Mouse (Mus musculus) heart, postnatal 0 days (tissue): ENCODE data around the gene 3110082I17Rik. TPM values are rescaled to one million over a fixed set of nuclear protein-coding genes. Genes with fewer than 3 reads are reported as not detected.

Experiments
- ATAC-seq: fragments of 200-750 bp; cut with Nextera tagmentation; 2 replicates; pipeline ENCODE4 v1.8.0; 2017; ENCODE audit warnings: low read depth, moderate number of reproducible peaks, moderate library complexity; ENCODE audit not compliant: insufficient read depth
- DNase-seq: peaks from one replicate; pipeline ENCODE4 v3.0.0-alpha.2; 2016; ENCODE audit warnings: low spot score
- H3K27ac ChIP-seq: fragments of 300-500 bp; sonication (generic); 2 replicates; pipeline ENCODE4 v1.5.1; 2014; ENCODE audit warnings: low read depth, mild to moderate bottlenecking
- H3K27me3 ChIP-seq: fragments of 300-500 bp; sonication (generic); 2 replicates; pipeline ENCODE4 v1.6.1; 2014; ENCODE audit warnings: low read length, mixed read lengths; ENCODE audit not compliant: control insufficient read depth, insufficient read depth
- H3K36me3 ChIP-seq: fragments of 300-500 bp; sonication (generic); replicated peaks from 2 replicates; pipeline ENCODE4 v1.6.1; 2014; ENCODE audit warnings: low read length, mixed read lengths; ENCODE audit not compliant: control insufficient read depth, insufficient read depth
- H3K4me1 ChIP-seq: fragments of 300-500 bp; sonication (generic); 2 replicates; pipeline ENCODE4 v1.6.1; 2014; ENCODE audit warnings: antibody characterized with exemption; ENCODE audit not compliant: control insufficient read depth, insufficient read depth
- H3K4me2 ChIP-seq: fragments of 300-500 bp; sonication (generic); 2 replicates; pipeline ENCODE4 v1.6.1; 2014; ENCODE audit warnings: low read depth, mild to moderate bottlenecking, low read length, moderate library complexity
- H3K4me3 ChIP-seq: fragments of 300-500 bp; sonication (generic); 2 replicates; pipeline ENCODE4 v1.5.1; 2014; ENCODE audit warnings: low read depth, low read length
- H3K9ac ChIP-seq: fragments of 300-500 bp; sonication (generic); replicated peaks from 2 replicates; pipeline ENCODE4 v1.6.1; 2014; ENCODE audit warnings: low read depth, low read length, mixed read lengths
- H3K9me3 ChIP-seq: fragments of 300-500 bp; sonication (generic); replicated peaks from 2 replicates; pipeline ENCODE4 v1.6.1; 2016; ENCODE audit warnings: low read length; ENCODE audit not compliant: control insufficient read depth
- CTCF ChIP-seq: IDR thresholded peaks from 2 replicates; pipeline ENCODE4 v1.5.1; 2016; ENCODE audit warnings: antibody characterized with exemption, control low read depth, low read depth
- EP300 ChIP-seq: IDR thresholded peaks from 2 replicates; pipeline ENCODE4 v1.6.1; 2016; ENCODE audit warnings: antibody characterized with exemption, low read depth
- WGBS: fragments of 180-500 bp; shearing (Covaris S2); extraction: QIAGEN DNeasy Blood & Tissue Kit; methylation state at CpG from one replicate; pipeline ENCODE4 v1.1.7; 2014; 5-methylcytosine and 5-hydroxymethylcytosine counted together
- polyA plus RNA-seq: library from polyadenylated mRNA; unstranded; fragments of >200 nt; fragmentation: Nextera tagmentation; extraction: Ambion mirVana; gene quantifications from 2 replicates; pipeline ENCODE4 v1.2.1, GENCODE M21; 2015
- total RNA-seq: library from RNA; depleted of rRNA; stranded (reverse); fragments of >200 nt; gene quantifications from 2 replicates; pipeline ENCODE4 v1.2.3, GENCODE M21; 2014; ENCODE audit warnings: low replicate concordance

The 3110082I17Rik gene
- total and polyA plus RNA-seq, 2 experiments from 2014 or later, result 5.9 to 10.6 TPM

- Histone ChIP-seq H3K9me3 (no peaks in the 10 kb centered on the region), H3K4me1 (peaks cover 10% of the 10 kb centered on the region), H3K36me3 (no peaks in the 10 kb centered on the region), H3K27me3 (0 out of 2 replicates have a peak, but pooled peaks cover 7% of the 10 kb centered on the region), H3K9ac (no peak overlapping the region), H3K4me2 (no peak overlapping the region), H3K4me3 (no peak overlapping the region), H3K27ac (no peak overlapping the region)
- TF ChIP-seq CTCF, result no peak
- no peak for DNase-seq
- WGBS, result 91% methylated on average over 9 of the region's 9 CpGs
- ATAC-seq, result no peak
Observed at GRCm38 (mm10) chr5:139427001-139427400, 33.3 kb downstream of the 3110082I17Rik start.

DNA sequence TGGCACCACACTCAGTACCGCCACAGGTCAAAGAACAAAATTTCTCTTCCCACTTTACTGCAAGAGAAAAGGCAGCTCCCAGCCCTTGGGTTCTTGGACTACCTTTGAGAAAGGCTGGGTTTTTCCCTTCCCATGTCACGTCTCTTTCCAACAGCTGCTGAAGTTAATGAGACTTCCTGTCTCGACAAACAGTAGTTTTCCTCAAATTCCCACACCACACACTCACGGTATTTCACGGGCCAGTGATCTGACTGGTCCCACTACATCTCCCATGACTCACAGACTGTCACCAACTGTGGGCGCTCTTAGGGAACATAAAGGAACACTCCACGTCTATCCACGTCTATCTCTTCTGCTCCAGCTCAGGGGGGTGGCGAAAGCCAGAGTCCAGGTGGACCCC, 35.1 kb downstream of the 3110082I17Rik start:
- DNase-seq (no peak), ATAC-seq (no peak)
- 0 out of 2 replicates have a peak, but pooled peaks cover 7% of the 10 kb centered on the region for H3K27me3 ChIP-seq
- no peak overlapping the region for H3K9ac ChIP-seq
- no peak for TF ChIP-seq CTCF
- no peak for TF ChIP-seq EP300
- no peaks in the 10 kb centered on the region for H3K36me3 ChIP-seq
- no peak overlapping the region for H3K4me3 ChIP-seq
- WGBS, result 68% methylated on average over 9 of the region's 9 CpGs
- H3K4me1 ChIP-seq, result peaks cover 14% of the 10 kb centered on the region
- H3K9me3 ChIP-seq, result no peaks in the 10 kb centered on the region
- no peak overlapping the region for H3K4me2 ChIP-seq
- no peak overlapping the region for H3K27ac ChIP-seq

DNA sequence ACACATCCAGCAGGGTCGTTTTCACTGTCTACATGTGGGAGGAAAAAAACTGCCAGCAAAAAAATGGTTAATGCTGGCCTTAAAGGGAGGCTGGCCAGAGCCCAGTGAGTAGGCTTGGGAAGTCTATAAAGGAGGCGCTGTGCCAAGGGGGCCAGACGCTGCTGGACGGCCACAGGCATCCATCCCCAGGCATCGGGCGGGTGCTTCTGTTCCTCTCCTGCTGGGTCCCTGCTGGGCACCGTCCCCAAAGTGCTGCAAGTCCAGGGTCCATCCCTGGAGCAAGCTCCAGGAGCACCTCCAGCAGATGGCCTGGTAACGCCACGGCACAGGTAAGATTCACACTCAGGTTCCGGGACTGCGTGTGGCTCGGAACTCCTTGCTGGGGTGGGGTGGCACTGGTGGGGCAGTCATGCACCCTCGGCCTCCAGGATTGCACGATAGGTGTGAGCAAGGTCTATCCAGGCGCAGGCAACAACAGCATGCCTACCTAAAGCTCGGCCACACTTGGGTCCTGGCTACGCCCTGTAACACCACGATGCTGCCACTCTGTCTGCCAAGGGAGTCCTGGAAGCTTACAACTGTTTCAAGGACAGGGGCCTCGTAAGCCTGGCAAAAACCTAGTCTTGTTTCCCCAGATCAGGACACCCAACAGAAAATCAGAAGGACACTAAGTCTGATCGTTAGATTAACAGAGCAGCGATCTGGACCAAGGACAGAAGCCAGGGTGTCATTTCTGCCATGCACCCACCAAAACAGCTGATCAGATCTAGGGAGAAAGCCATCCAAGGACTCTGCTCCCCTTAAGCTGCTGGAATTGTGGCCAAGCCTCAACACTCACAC, 37.1 kb downstream of the 3110082I17Rik start, which contains the start of gene Gper1:
Gper1 (plus strand) TSS at position 126 of the 840 bp plus-strand sequence.
- Histone ChIP-seq H3K27me3 (0 out of 2 replicates have a peak, but pooled peaks cover 7% of the 10 kb centered on the region), H3K9ac (no peak within 1 kb of the TSS; the same call in 1 of the 2 replicates), H3K4me3 (peak within 1 kb of the TSS; percentile 21), H3K4me1 (peaks cover 19% of the 10 kb centered on the region; the same call in 1 of the 2 replicates), H3K36me3 (no peaks in the 10 kb centered on the region), H3K4me2 (peak within 1 kb of the TSS; percentile 42), H3K9me3 (no peaks in the 10 kb centered on the region), H3K27ac (no peak within 1 kb of the TSS)
- ATAC-seq, result 0 out of 2 replicates have a peak, but pooled peaks have one; percentile 61
- WGBS, result 47% methylated on average over 21 of the region's 21 CpGs
- peak; percentile 70 for DNase-seq
- TF ChIP-seq EP300 (no peak), CTCF (no peak)

DNA sequence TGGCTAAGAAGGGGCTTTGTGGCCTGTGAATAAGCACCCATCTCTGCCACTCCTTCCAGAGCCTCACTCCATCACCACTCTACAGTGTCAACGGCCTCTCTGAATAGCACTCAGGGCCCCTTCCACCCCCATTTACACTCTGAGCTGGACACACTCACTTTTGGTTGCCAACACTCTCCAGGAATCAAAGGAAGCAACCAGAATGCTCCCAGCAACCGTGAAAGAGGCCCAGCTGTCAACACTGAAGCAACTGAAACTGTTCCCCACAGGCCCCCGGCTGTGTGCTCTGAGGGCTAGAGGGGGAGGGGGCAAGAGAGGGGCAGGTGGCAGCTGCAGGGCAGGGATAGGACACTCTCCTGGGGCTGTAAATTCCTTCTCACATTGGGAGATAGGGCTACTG, 41.7 kb downstream of the 3110082I17Rik start:
- Histone ChIP-seq H3K9me3 (no peaks in the 10 kb centered on the region), H3K9ac (no peak overlapping the region), H3K27me3 (no peaks in the 10 kb centered on the region), H3K36me3 (no peaks in the 10 kb centered on the region), H3K4me3 (no peak overlapping the region), H3K4me2 (no peak overlapping the region; the same call in 1 of the 2 replicates), H3K27ac (peak overlapping the region; percentile 18; the same call in 1 of the 2 replicates), H3K4me1 (peaks cover 15% of the 10 kb centered on the region; the same call in 1 of the 2 replicates)
- peak; percentile 63 for DNase-seq
- ATAC-seq, result peak; percentile 52
- WGBS, result 14% methylated on average over 3 of the region's 3 CpGs
- TF ChIP-seq CTCF (no peak), EP300 (no peak)

GRCm38 (mm10) chr5:139418110-139418509, 42.2 kb downstream of the 3110082I17Rik start:
- Histone ChIP-seq H3K9ac (no peak overlapping the region), H3K4me3 (no peak overlapping the region), H3K27me3 (no peaks in the 10 kb centered on the region), H3K27ac (peak overlapping the region; percentile 18; the same call in 1 of the 2 replicates), H3K4me2 (no peak overlapping the region; the same call in 1 of the 2 replicates), H3K9me3 (no peaks in the 10 kb centered on the region), H3K36me3 (no peaks in the 10 kb centered on the region), H3K4me1 (peaks cover 15% of the 10 kb centered on the region; the same call in 1 of the 2 replicates)
- WGBS, result 34% methylated on average over 2 of the region's 2 CpGs
- TF ChIP-seq CTCF, result no peak
- no peak for TF ChIP-seq EP300
- DNase-seq, result no peak
- ATAC-seq, result no peak
